Mouse (Mus musculus) G1E (cell line): ENCODE data around the gene Tmem30b.

Experiments used
- CTCF ChIP-seq: IDR thresholded peaks from 2 replicates; pipeline ENCODE4 v1.5.1; 2012; ENCODE audit warnings: low read depth, low read length, inconsistent platforms, mixed read lengths
- GATA2 ChIP-seq: IDR thresholded peaks from 2 replicates; pipeline ENCODE4 v1.6.1; 2012; ENCODE audit warnings: low read depth, low read length, inconsistent platforms, borderline replicate concordance
- POLR2AphosphoS5 ChIP-seq: IDR thresholded peaks from 2 replicates; pipeline ENCODE4 v1.6.1; 2012; ENCODE audit warnings: low read depth, low read length, inconsistent platforms; ENCODE audit not compliant: insufficient replicate concordance

GRCm38 (mm10) chr12:73521944-73522343 lies 24.2 kb downstream of the Tmem30b start:
- TF ChIP-seq CTCF (no peak), GATA2 (no peak), POLR2AphosphoS5 (no peak)
